Mouse (Mus musculus) megakaryocyte progenitor cell, adult 5-6 weeks (primary cell): Measurements from ENCODE around the gene Gm20388. TPM values are rescaled to one million over a fixed set of nuclear protein-coding genes. Genes with fewer than 3 reads are reported as not detected.

Source experiments
- ATAC-seq: replicated peaks from 2 replicates; pipeline ENCODE4 v1.8.0; 2016; ENCODE audit warnings: mild to moderate bottlenecking, moderate TSS enrichment, inconsistent platforms; ENCODE audit not compliant: poor library complexity
- total RNA-seq, 2 experiments: library from RNA; stranded (forward) in 1 of 2; stranded (reverse) in 1 of 2; fragments of 157-497, 149-512 nt in 1 of 2; fragments of 200-1000 nt in 1 of 2; gene quantifications; 2 replicates each; pipeline versions ENCODE4 v1.2.3 to v1.2.4; 2015 to 2017

Gm20388 gene
- total RNA-seq, 2 experiments from 2014 or later, result 18.6 TPM; not detected in 1

GRCm38 (mm10) chr8:121348998-121349397 is 1438.4 kb downstream of the Gm20388 start:
- ATAC-seq, result no peak

GRCm38 (mm10) chr8:121350803-121351202 is 1440.2 kb downstream of the Gm20388 start:
- ATAC-seq, result no peak

- no peak for ATAC-seq
Measured at GRCm38 (mm10) chr8:121354844-121355243, 1444.2 kb downstream of the Gm20388 start.

GRCm38 (mm10) chr8:121357451-121357850 is 1446.8 kb downstream of the Gm20388 start:
- ATAC-seq, result no peak

- ATAC-seq, result no peak
Measured at GRCm38 (mm10) chr8:121358609-121359008, 1448.0 kb downstream of the Gm20388 start.

GRCm38 (mm10) chr8:121359131-121359981 is 1448.7 kb downstream of the Gm20388 start:
- peak; percentile 34 for ATAC-seq

GRCm38 (mm10) chr8:121360001-121360400 is 1449.4 kb downstream of the Gm20388 start:
- ATAC-seq, result no peak

- no peak for ATAC-seq
Measured at GRCm38 (mm10) chr8:121361166-121361565, 1450.5 kb downstream of the Gm20388 start.

GRCm38 (mm10) chr8:121364646-121365045 is 1454.0 kb downstream of the Gm20388 start:
- ATAC-seq, result no peak

GRCm38 (mm10) chr8:121365150-121365549 is 1454.5 kb downstream of the Gm20388 start:
- no peak for ATAC-seq

- ATAC-seq, result no peak
Measured at GRCm38 (mm10) chr8:121366655-121367054, 1456.0 kb downstream of the Gm20388 start.

GRCm38 (mm10) chr8:121368799-121369198 is 1458.2 kb downstream of the Gm20388 start:
- 0 out of 2 replicates have a peak, but pooled peaks have one; percentile 11 for ATAC-seq

- ATAC-seq, result no peak
Measured at GRCm38 (mm10) chr8:121369378-121369777, 1458.7 kb downstream of the Gm20388 start.

GRCm38 (mm10) chr8:121371287-121371686 is 1460.6 kb downstream of the Gm20388 start:
- no peak for ATAC-seq

GRCm38 (mm10) chr8:121371911-121372638 is 1461.4 kb downstream of the Gm20388 start:
- ATAC-seq, result no peak

GRCm38 (mm10) chr8:121372639-121372986 is 1462.0 kb downstream of the Gm20388 start:
- no peak for ATAC-seq

GRCm38 (mm10) chr8:121374284-121374683 is 1463.6 kb downstream of the Gm20388 start:
- no peak for ATAC-seq

- ATAC-seq, result no peak
Measured at GRCm38 (mm10) chr8:121374777-121375176, 1464.1 kb downstream of the Gm20388 start.

- ATAC-seq, result no peak
Measured at GRCm38 (mm10) chr8:121376116-121376950, 1465.7 kb downstream of the Gm20388 start.

- ATAC-seq, result no peak
Measured at GRCm38 (mm10) chr8:121377680-121378079, 1467.0 kb downstream of the Gm20388 start.

GRCm38 (mm10) chr8:121379387-121379786 is 1468.7 kb downstream of the Gm20388 start:
- no peak for ATAC-seq
